Mouse (Mus musculus): Measurements from ENCODE around the gene Shprh. TPM values are rescaled to one million over a fixed set of nuclear protein-coding genes. Genes with fewer than 3 reads are reported as not detected.
"Not testable (repeated sequence)": the region's sequence is repeated elsewhere in the genome, so short reads cannot be mapped to it uniquely, and the experiment has no call there.

Gene Shprh
- polyA plus RNA-seq, 1 experiment: 0.39 TPM

DNA sequence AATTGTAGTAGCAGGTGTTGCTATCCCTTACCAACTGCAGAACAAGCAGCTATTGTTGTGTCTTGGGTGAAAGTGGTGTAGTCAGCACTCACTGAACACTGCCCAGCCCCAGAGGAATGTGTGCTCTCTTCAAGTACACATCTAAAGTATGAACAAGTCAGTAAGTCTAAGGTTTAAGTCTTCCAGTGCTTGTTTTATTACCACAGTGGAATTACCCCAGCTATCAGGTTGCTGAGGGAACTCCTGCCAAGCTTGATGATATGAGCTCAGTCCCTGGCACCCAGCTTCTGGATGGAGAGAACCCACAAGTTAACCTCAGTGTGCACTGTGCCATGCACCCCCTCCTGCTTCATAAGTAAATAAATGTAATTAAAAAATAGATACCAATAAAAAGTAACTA is 23.3 kb downstream of the Shprh start:
- TF ChIP-seq FLI1 (IDR thresholded peaks at IDR 0.05; ENCODE audit: low read length) (no peak), GATA1 (IDR thresholded peaks at IDR 0.05; ENCODE audit: borderline replicate concordance, low read length) (no peak)
- H3K9me3 ChIP-seq: no peaks in the 10 kb centered on the region
- no peaks in the 10 kb centered on the region for H3K27me3 ChIP-seq (replicated peaks)
- H3K4me1 ChIP-seq: no peaks in the 10 kb centered on the region
- no peak overlapping the region for H3K4me3 ChIP-seq (replicated peaks)
- H3K36me3 ChIP-seq (replicated peaks; ENCODE audit: low read length): peaks cover 92% of the 10 kb centered on the region

DNA sequence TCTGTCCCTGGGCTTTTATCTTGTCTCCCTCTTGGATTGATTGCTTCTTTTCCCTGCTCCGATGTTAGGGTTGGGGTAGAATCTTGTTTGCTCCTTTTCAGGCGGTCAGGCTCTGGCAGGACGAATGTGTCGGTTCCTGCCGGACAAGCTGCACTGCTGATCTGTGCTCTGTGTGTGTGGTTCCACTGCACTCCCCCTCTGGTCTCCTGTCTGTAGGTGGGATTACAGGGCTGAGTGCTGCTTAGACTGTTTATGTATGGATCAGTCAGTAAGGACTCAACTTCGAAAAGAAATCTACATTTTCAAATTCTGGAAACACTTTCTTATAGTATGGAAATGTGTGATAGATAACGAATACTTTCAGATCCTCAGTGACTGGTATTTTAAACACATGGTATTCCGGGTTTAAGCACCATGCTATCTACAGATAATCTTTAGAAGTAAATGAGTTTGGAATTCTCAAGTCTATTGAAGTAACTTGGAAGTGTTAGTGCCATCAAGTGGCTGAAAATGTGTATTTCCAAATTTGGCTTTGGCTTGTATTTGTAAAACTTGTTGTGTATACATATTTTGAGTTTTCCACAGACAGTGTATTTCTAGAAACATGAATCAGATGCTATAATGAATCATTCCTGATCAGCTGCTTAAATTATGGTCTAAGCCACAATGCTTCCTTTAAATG is 26.7 kb downstream of the Shprh start:
- H3K27me3 ChIP-seq (replicated peaks): no peaks in the 10 kb centered on the region
- no peak overlapping the region for H3K4me3 ChIP-seq (replicated peaks)
- peaks cover 90% of the 10 kb centered on the region for H3K36me3 ChIP-seq (replicated peaks; ENCODE audit: low read length)
- no peaks in the 10 kb centered on the region for H3K4me1 ChIP-seq
- H3K9me3 ChIP-seq: no peaks in the 10 kb centered on the region
- TF ChIP-seq FLI1 (IDR thresholded peaks at IDR 0.05; ENCODE audit: low read length): no peak
- no peak for TF ChIP-seq GATA1 (IDR thresholded peaks at IDR 0.05; ENCODE audit: borderline replicate concordance, low read length)

GRCm38 (mm10) chr10:11180077-11180476 is 30.9 kb downstream of the Shprh start:
- H3K9me3 ChIP-seq: no peaks in the 10 kb centered on the region
- no peaks in the 10 kb centered on the region for H3K4me1 ChIP-seq
- H3K36me3 ChIP-seq (replicated peaks; ENCODE audit: low read length): peaks cover 90% of the 10 kb centered on the region
- H3K27me3 ChIP-seq (replicated peaks): no peaks in the 10 kb centered on the region
- no peak overlapping the region for H3K4me3 ChIP-seq (replicated peaks)
- TF ChIP-seq FLI1 (IDR thresholded peaks at IDR 0.05; ENCODE audit: low read length) (no peak), GATA1 (IDR thresholded peaks at IDR 0.05; ENCODE audit: borderline replicate concordance, low read length) (no peak)

DNA sequence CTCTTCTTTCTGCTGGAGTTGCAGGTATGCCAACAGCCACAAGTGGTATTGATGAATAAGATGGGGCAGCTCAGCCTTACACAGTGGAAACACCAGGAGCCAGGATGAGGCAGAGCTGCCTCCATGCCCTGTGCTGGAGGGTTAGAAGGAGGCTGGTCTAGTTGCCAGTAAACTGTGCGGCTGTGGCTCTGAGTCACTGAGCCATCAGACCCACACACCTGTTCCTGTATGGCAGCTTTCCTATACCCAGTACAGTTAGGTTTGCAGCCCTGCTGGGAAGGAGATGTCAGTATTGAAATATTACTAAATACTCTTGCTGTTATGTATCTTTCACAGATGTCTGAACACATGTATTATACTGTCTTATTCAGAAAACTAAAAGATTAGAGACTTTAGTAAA is 48.1 kb downstream of the Shprh start:
- Histone ChIP-seq H3K4me1 (no peaks in the 10 kb centered on the region), H3K9me3 (no peaks in the 10 kb centered on the region), H3K27me3 (replicated peaks) (no peaks in the 10 kb centered on the region), H3K4me3 (replicated peaks) (no peak overlapping the region), H3K36me3 (replicated peaks; ENCODE audit: low read length) (peaks cover 92% of the 10 kb centered on the region)
- TF ChIP-seq FLI1 (IDR thresholded peaks at IDR 0.05; ENCODE audit: low read length): no peak
- no peak for TF ChIP-seq GATA1 (IDR thresholded peaks at IDR 0.05; ENCODE audit: borderline replicate concordance, low read length)

DNA sequence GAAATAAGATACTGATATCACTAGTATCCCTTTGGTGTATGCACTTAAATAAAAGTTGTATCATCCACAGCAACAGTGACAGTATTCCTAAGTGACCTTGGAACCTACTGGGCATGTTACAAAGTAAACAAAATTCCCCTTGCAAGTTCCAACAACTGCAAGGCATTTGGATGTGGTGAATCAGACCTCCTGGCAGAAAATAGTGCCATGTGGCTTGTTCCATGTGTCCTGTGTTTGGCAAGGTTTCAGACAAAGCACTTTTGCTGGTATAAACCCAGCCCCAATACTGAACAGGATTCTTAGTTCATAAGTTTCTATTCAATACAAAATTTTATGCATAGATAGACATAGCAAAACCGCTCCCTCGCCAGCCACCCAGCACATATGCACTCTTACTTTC is 49.1 kb downstream of the Shprh start:
- Histone ChIP-seq H3K4me3 (replicated peaks) (no peak overlapping the region), H3K27me3 (replicated peaks) (no peaks in the 10 kb centered on the region), H3K4me1 (no peaks in the 10 kb centered on the region), H3K36me3 (replicated peaks; ENCODE audit: low read length) (peaks cover 92% of the 10 kb centered on the region), H3K9me3 (no peaks in the 10 kb centered on the region)
- TF ChIP-seq FLI1 (IDR thresholded peaks at IDR 0.05; ENCODE audit: low read length) (no peak), GATA1 (IDR thresholded peaks at IDR 0.05; ENCODE audit: borderline replicate concordance, low read length) (no peak)

GRCm38 (mm10) chr10:11199980-11200379 is 50.8 kb downstream of the Shprh start:
- TF ChIP-seq GATA1 (IDR thresholded peaks at IDR 0.05; ENCODE audit: borderline replicate concordance, low read length) (no peak), FLI1 (IDR thresholded peaks at IDR 0.05; ENCODE audit: low read length) (no peak)
- H3K27me3 ChIP-seq (replicated peaks): no peaks in the 10 kb centered on the region
- H3K36me3 ChIP-seq (replicated peaks; ENCODE audit: low read length): peaks cover 85% of the 10 kb centered on the region
- H3K4me1 ChIP-seq: no peaks in the 10 kb centered on the region
- H3K4me3 ChIP-seq (replicated peaks): no peak overlapping the region
- H3K9me3 ChIP-seq: no peaks in the 10 kb centered on the region

DNA sequence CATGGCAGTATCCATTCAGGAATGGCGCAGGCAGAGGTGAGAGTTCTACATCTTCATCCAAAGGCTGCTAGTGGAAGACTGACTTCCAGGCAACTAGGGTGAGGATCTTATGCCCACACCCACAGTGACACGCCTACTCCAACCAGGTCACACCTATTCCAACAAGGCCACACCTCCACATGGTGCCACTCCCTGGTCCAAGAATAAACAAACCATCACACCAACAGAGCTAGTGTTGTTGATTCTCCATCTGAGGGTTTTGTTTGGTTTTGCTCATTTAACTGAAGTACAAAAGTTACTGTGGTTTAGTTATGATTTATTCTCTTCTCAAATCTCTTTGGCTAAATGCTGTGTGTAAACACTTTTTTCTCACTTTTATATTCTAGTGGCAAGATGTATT is 56.7 kb downstream of the Shprh start:
- H3K9me3 ChIP-seq; H3K27me3 ChIP-seq (replicated peaks); H3K4me3 ChIP-seq (replicated peaks): not testable (repeated sequence)
- H3K4me1 ChIP-seq: peaks cover 11% of the 10 kb centered on the region
- H3K36me3 ChIP-seq (replicated peaks; ENCODE audit: low read length): peaks cover 79% of the 10 kb centered on the region

DNA sequence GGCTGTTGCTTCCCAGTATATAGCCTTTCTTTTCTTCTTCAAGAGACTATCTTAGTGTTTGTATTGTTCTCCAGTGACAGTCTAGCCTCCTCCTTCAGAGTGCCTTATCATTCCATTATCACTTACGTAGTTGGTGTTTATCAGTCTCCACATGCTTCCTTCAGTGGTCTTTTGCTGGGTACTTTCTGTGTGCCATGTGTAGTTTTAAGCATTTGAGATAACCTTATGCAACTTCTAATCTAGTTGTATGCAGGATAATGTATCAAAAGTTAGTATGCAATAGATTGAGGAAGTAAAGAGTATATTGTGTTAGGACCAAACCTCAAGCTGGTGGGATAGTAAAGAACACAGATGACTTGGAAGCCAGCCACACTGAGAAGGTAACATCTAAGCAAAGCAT is 59.4 kb downstream of the Shprh start:
- Histone ChIP-seq H3K4me3 (replicated peaks) (no peak overlapping the region), H3K36me3 (replicated peaks; ENCODE audit: low read length) (peaks cover 84% of the 10 kb centered on the region), H3K9me3 (no peaks in the 10 kb centered on the region), H3K4me1 (peaks cover 15% of the 10 kb centered on the region), H3K27me3 (replicated peaks) (no peaks in the 10 kb centered on the region)
- no peak for TF ChIP-seq GATA1 (IDR thresholded peaks at IDR 0.05; ENCODE audit: borderline replicate concordance, low read length)
- no peak for TF ChIP-seq FLI1 (IDR thresholded peaks at IDR 0.05; ENCODE audit: low read length)

DNA sequence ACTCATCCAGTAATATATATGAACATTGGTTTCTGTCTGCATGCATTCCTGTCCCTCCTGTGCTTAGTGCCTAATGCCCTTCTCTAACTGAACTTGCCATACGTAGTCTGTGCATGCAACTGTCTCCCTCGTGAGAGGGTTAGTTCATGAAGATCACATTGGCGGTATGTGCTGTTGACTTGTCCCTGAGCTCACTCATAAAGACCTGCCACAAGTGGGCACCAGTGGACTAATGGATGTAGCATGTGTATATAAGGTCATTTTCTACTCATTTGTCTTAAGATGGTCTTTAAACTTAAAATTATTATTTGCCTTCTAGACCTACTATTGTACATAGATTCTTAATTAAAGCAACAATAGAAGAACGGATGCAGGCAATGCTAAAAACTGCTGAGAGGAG is 62.8 kb downstream of the Shprh start:
- no peaks in the 10 kb centered on the region for H3K27me3 ChIP-seq (replicated peaks)

DNA sequence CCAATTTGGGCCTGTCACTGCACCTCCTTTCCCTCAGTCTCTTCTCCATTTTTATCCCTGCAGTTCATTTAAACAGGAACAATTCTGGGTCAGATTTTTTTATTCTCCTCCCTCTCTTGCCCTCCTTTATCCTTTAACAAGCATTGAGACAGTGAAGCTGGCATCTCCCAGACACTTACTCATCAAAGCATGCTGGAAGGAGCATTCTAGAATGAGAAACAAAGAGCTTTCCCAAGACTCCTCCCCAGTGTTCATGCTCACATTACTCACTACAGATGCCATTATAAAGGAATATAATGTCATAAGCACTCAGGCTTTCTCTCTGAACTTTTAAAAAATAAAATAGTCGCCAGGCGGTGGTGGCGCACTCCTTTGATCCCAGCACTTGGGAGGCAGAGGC is 77.2 kb downstream of the Shprh start:
- TF ChIP-seq FLI1 (IDR thresholded peaks at IDR 0.05; ENCODE audit: low read length) (no peak), GATA1 (IDR thresholded peaks at IDR 0.05; ENCODE audit: borderline replicate concordance, low read length) (no peak)
- H3K36me3 ChIP-seq (replicated peaks; ENCODE audit: low read length): no peaks in the 10 kb centered on the region
- H3K4me1 ChIP-seq: peaks cover 28% of the 10 kb centered on the region
- no peak overlapping the region for H3K4me3 ChIP-seq (replicated peaks)
- no peaks in the 10 kb centered on the region for H3K9me3 ChIP-seq
- no peaks in the 10 kb centered on the region for H3K27me3 ChIP-seq (replicated peaks)

More for the DNA sequence above, 62.8 kb downstream of the Shprh start:
- H3K4me3 ChIP-seq (replicated peaks): no peak overlapping the region
- no peak for TF ChIP-seq FLI1 (IDR thresholded peaks at IDR 0.05; ENCODE audit: low read length)
- peaks cover 90% of the 10 kb centered on the region for H3K36me3 ChIP-seq (replicated peaks; ENCODE audit: low read length)
- peaks cover 15% of the 10 kb centered on the region for H3K4me1 ChIP-seq
- no peaks in the 10 kb centered on the region for H3K9me3 ChIP-seq
